17 mouse cellular contexts compared by ENCODE assay signal in genomic region chr5:113776128-113776895, GRCm38 (mm10). TPM values are rescaled to one million over a fixed set of nuclear protein-coding genes. Genes with fewer than 3 reads are reported as not detected.
A peak's percentile ranks its signal among the peaks of the same experiment; 100 is the strongest.
DNase-seq lines count a peak whose midpoint lies in the region; ATAC-seq and TF ChIP-seq lines count a peak whose summit lies in the region.
"Had no signal": no experiment of that assay in that cellular context is flagged by ENCODE, and none has a peak within 500 bp of the region (broad histone marks: within the 10 kb centered on the region; RNA-seq: fewer than 3 reads in every experiment).

No protein-coding gene starts in this region.

- WGBS in bone marrow, adult 2 months, result 18% methylated on average over 15 of the region's 15 CpGs
- 57% methylated on average over 15 of the region's 15 CpGs for WGBS in liver, embryonic 15.5 days (ENCODE audit: insufficient replicate concordance)
- 95% methylated on average over 15 of the region's 15 CpGs for WGBS in forebrain, embryonic 16.5 days

- no peak overlapping the region for H3K4me2 ChIP-seq in liver, embryonic 15.5 days
- no peak overlapping the region for H3K4me2 ChIP-seq in forebrain, embryonic 16.5 days (ENCODE audit: low read length)
- H3K4me2 ChIP-seq: forebrain, embryonic 15.5 days; heart, embryonic 12.5 days; hindbrain, embryonic 13.5 days; limb, embryonic 12.5 days had no signal

- H3K4me3 ChIP-seq in bone marrow, adult 2 months (replicated peaks; ENCODE audit: control insufficient read depth, low read depth, low read length), result no peak overlapping the region
- no peak overlapping the region for H3K4me3 ChIP-seq in liver, embryonic 15.5 days (replicated peaks)
- H3K4me3 ChIP-seq in forebrain, embryonic 16.5 days (replicated peaks; ENCODE audit: low read length), result no peak overlapping the region
- H3K4me3 ChIP-seq: forebrain, embryonic 15.5 days; heart, embryonic 12.5 days; hindbrain, embryonic 13.5 days; limb, embryonic 12.5 days; myocyte had no signal

- H3K9me3 ChIP-seq in liver, embryonic 15.5 days (replicated peaks), result no peaks in the 10 kb centered on the region
- H3K9me3 ChIP-seq in forebrain, embryonic 16.5 days (ENCODE audit: control insufficient read depth, low read length), result no peaks in the 10 kb centered on the region
- H3K9me3 ChIP-seq: forebrain, embryonic 15.5 days; heart, embryonic 12.5 days; hindbrain, embryonic 13.5 days; limb, embryonic 12.5 days had no signal

- peaks cover 5% of the 10 kb centered on the region for H3K4me1 ChIP-seq in bone marrow, adult 2 months (ENCODE audit: control insufficient read depth, insufficient read depth, low read length)
- peaks cover 23% of the 10 kb centered on the region for H3K4me1 ChIP-seq in liver, embryonic 15.5 days (replicated peaks)
- H3K4me1 ChIP-seq in forebrain, embryonic 16.5 days (replicated peaks; ENCODE audit: control insufficient read depth, insufficient read depth, low read length), result peaks cover 11% of the 10 kb centered on the region

- 0 out of 2 replicates have a peak, but pooled peaks have one; percentile 13 for TF ChIP-seq POLR2A in bone marrow, adult 2 months (IDR thresholded peaks at IDR 0.05; ENCODE audit: borderline replicate concordance, control insufficient read depth, low read depth, low read length)

- H3K36me3 ChIP-seq in liver, embryonic 15.5 days (replicated peaks), result peaks cover 47% of the 10 kb centered on the region
- H3K36me3 ChIP-seq in forebrain, embryonic 16.5 days (ENCODE audit: control insufficient read depth, insufficient read depth), result peaks cover 4% of the 10 kb centered on the region; the same call in 1 of the 2 replicates

- H3K27ac ChIP-seq in bone marrow, adult 2 months (ENCODE audit: control insufficient read depth, insufficient read depth, low read depth, low read length, poor library complexity), result peak overlapping the region; percentile 88
- H3K27ac ChIP-seq in liver, embryonic 15.5 days (replicated peaks), result peak overlapping the region; percentile 72
- no peak overlapping the region for H3K27ac ChIP-seq in forebrain, embryonic 16.5 days (ENCODE audit: low read length)
- H3K27ac ChIP-seq: forebrain, embryonic 15.5 days; hindbrain, embryonic 13.5 days; kidney, postnatal 0 days; limb, embryonic 12.5 days had no signal

- H3K9ac ChIP-seq in liver, embryonic 15.5 days, result no peak overlapping the region
- H3K9ac ChIP-seq in forebrain, embryonic 16.5 days (replicated peaks; ENCODE audit: low read depth, low read length), result no peak overlapping the region
- H3K9ac ChIP-seq: forebrain, embryonic 15.5 days; heart, embryonic 12.5 days; hindbrain, embryonic 13.5 days; limb, embryonic 12.5 days had no signal

- no peak for ATAC-seq in liver, embryonic 15.5 days (ENCODE audit: insufficient read depth)
- ATAC-seq in forebrain, embryonic 16.5 days, result no peak
- ATAC-seq: forebrain, embryonic 15.5 days had no signal

- no peak for TF ChIP-seq CTCF in bone marrow, adult 2 months (IDR thresholded peaks at IDR 0.05; ENCODE audit: control insufficient read depth, insufficient read depth, low read length)

- DNase-seq in layer of hippocampus, adult 11-12 months (ENCODE audit: low spot score), result peak; percentile 33
- no peak for DNase-seq in layer of hippocampus, postnatal 14 days (ENCODE audit: low spot score in 2 of 2)
- DNase-seq in A20 (ENCODE audit: low read depth, low spot score), result peak; percentile 85
- DNase-seq in MN1 (ENCODE audit: low spot score), result no peak
- no peak for DNase-seq in layer of hippocampus, postnatal 36 days
- DNase-seq: gastrocnemius, postnatal 14 days; right cerebral cortex, postnatal 14 days had no signal

- H3K27me3 ChIP-seq in liver, embryonic 15.5 days, result no peaks in the 10 kb centered on the region
- H3K27me3 ChIP-seq in forebrain, embryonic 16.5 days (replicated peaks; ENCODE audit: control insufficient read depth, insufficient read depth, low read length), result no peaks in the 10 kb centered on the region
- H3K27me3 ChIP-seq: forebrain, embryonic 15.5 days; heart, embryonic 12.5 days; hindbrain, embryonic 13.5 days; limb, embryonic 12.5 days had no signal

RNA-seq across cellular contexts. Expression of gene Iscu, which starts 3.8 kb away (rescaled TPM):
- total RNA-seq in layer of hippocampus, postnatal 14 days (2021), result 10 to 100 TPM; 89.1 to 98.0 TPM
- polyA plus RNA-seq in bone marrow, adult 2 months (2011; ENCODE audit: insufficient read depth, insufficient read length, low replicate concordance, missing spikeins), result 108 and 116 TPM in 2 replicates
- 79.1 and 85.3 TPM in 2 replicates for polyA plus RNA-seq in liver, embryonic 15.5 days (2015; fragmentation: Nextera tagmentation; extraction: Ambion mirVana)
- 100 to 1,000 TPM; 110 to 126 TPM for total RNA-seq in layer of hippocampus, postnatal 36 days (2021)
- 76.9 and 79.6 TPM in 2 replicates for polyA plus RNA-seq in forebrain, embryonic 16.5 days (2015; fragmentation: Nextera tagmentation; extraction: Ambion mirVana)

RNA-seq across cellular contexts. Expression of gene Sart3, which starts 4.0 kb away (rescaled TPM):
- 10 to 100 TPM; 35.0 to 37.5 TPM for total RNA-seq in layer of hippocampus, postnatal 14 days (2021)
- 42.7 and 57.4 TPM in 2 replicates for polyA plus RNA-seq in bone marrow, adult 2 months (2011; ENCODE audit: insufficient read depth, insufficient read length, low replicate concordance, missing spikeins)
- 17.5 and 20.7 TPM in 2 replicates for polyA plus RNA-seq in liver, embryonic 15.5 days (2015; fragmentation: Nextera tagmentation; extraction: Ambion mirVana)
- 10 to 100 TPM; 51.2 to 56.8 TPM for total RNA-seq in layer of hippocampus, postnatal 36 days (2021)
- polyA plus RNA-seq in forebrain, embryonic 16.5 days (2015; fragmentation: Nextera tagmentation; extraction: Ambion mirVana), result 50.7 and 52.7 TPM in 2 replicates

RNA-seq across cellular contexts. Expression of gene Tmem119, which starts 24.0 kb away (rescaled TPM):
- 10 to 100 TPM; 20.7 to 22.6 TPM for total RNA-seq in layer of hippocampus, postnatal 14 days (2021)
- polyA plus RNA-seq in bone marrow, adult 2 months (2011; ENCODE audit: insufficient read depth, insufficient read length, low replicate concordance, missing spikeins), result 1.4 and 1.8 TPM in 2 replicates
- polyA plus RNA-seq in liver, embryonic 15.5 days (2015; fragmentation: Nextera tagmentation; extraction: Ambion mirVana), result 4.0 and 4.2 TPM in 2 replicates
- 10 to 100 TPM; 22.0 to 25.7 TPM for total RNA-seq in layer of hippocampus, postnatal 36 days (2021)
- 4.4 and 7.9 TPM in 2 replicates for polyA plus RNA-seq in forebrain, embryonic 16.5 days (2015; fragmentation: Nextera tagmentation; extraction: Ambion mirVana)

RNA-seq across cellular contexts. Expression of gene Ficd, which starts 40.7 kb away (rescaled TPM):
- 10 to 100 TPM in 1 of 2 experiments, 1 to 10 TPM in 1; 9.6 to 12.0 TPM for total RNA-seq in layer of hippocampus, postnatal 14 days (2021)
- polyA plus RNA-seq in bone marrow, adult 2 months (2011; ENCODE audit: insufficient read depth, insufficient read length, low replicate concordance, missing spikeins), result 1.0 and 3.0 TPM in 2 replicates
- 2.6 and 2.8 TPM in 2 replicates for polyA plus RNA-seq in liver, embryonic 15.5 days (2015; fragmentation: Nextera tagmentation; extraction: Ambion mirVana)
- 10 to 100 TPM; 11.8 to 12.6 TPM for total RNA-seq in layer of hippocampus, postnatal 36 days (2021)
- 9.2 and 9.6 TPM in 2 replicates for polyA plus RNA-seq in forebrain, embryonic 16.5 days (2015; fragmentation: Nextera tagmentation; extraction: Ambion mirVana)

RNA-seq across cellular contexts. Expression of gene 1700069L16Rik, which starts 51.7 kb away (rescaled TPM):
- not detected for total RNA-seq in layer of hippocampus, postnatal 14 days (2021)
- polyA plus RNA-seq in bone marrow, adult 2 months (2011; ENCODE audit: insufficient read depth, insufficient read length, low replicate concordance, missing spikeins), result not detected in 2 replicates
- not detected in 2 replicates for polyA plus RNA-seq in liver, embryonic 15.5 days (2015; fragmentation: Nextera tagmentation; extraction: Ambion mirVana)
- not detected for total RNA-seq in layer of hippocampus, postnatal 36 days (2021)
- polyA plus RNA-seq in forebrain, embryonic 16.5 days (2015; fragmentation: Nextera tagmentation; extraction: Ambion mirVana), result not detected in 2 replicates
- total RNA-seq: adrenal gland, adult 2 months; gastrocnemius, postnatal 14 days had no signal
- polyA plus RNA-seq: adrenal gland, adult 2 months; forebrain, embryonic 15.5 days; heart, embryonic 12.5 days; hindbrain, embryonic 13.5 days; kidney, postnatal 0 days; limb, embryonic 12.5 days; myocyte had no signal

Comparison
In these comparisons a context has a peak if more than half of its experiments do, and no peak if none do; other contexts are left out.
1. DNase-seq: peak in layer of hippocampus, adult 11-12 months (single experiment) and A20 (single experiment); none in layer of hippocampus, postnatal 14 days (0 of 2), MN1 (single experiment) and layer of hippocampus, postnatal 36 days (0 of 2).